Mouse (Mus musculus): ENCODE data around the gene Vps51. TPM values are rescaled to one million over a fixed set of nuclear protein-coding genes. Genes with fewer than 3 reads are reported as not detected.

Gene Vps51
- 73.4 TPM for polyA plus RNA-seq (2017; shearing (Covaris generic))

DNA sequence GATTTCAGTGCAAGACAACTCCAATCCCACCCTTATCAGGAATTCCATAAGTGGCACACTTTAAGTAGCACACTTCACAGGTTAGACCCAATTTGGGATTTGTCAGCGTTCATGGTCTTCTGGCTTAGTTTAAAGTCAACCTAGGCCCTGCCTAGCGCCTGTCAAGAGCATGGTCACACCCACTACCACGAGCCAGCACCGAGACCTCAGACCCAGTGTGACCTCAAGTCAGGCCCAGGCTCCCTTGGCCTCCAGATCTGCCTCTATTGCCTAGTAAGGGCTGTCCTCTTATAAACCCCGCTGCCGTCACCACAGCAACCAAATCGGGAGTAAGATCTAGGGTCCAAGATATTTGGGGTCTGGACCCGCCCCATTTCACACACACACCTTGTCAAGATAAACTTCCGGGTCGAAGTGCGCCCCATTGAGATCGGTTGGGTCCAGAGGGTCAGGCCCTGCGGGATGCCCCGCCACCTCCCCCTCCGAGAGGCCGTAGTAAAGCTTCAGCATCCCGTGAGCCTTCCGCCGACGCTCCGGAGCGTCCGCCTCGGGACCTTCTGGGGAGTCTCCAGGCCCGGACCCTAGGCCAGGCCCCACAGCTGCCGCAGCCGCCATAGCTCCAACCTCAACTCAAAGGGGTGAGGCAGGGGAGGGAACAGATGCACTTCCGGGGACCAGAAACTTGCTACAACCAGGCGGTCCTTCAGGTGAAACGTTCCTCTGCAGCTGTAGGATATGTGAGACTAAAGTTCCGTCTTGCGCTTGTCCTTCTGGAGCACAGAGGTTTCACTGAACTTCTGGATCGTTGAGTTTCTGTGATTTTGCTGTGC lies at the start of gene Vps51:
Vps51 (minus strand) TSS at position 668 of the 830 bp plus-strand sequence.

GRCm38 (mm10) chr19:6117986-6118676 lies 41.1 kb upstream of the Vps51 start, which contains the start of gene Sac3d1:
Gene Sac3d1, minus strand, starts transcription at chr19:6118650.

GRCm38 (mm10) chr19:6105586-6105985 lies 28.6 kb upstream of the Vps51 start, which contains the start of gene Naaladl1:
Gene Naaladl1, plus strand, starts transcription at chr19:6105782.

DNA sequence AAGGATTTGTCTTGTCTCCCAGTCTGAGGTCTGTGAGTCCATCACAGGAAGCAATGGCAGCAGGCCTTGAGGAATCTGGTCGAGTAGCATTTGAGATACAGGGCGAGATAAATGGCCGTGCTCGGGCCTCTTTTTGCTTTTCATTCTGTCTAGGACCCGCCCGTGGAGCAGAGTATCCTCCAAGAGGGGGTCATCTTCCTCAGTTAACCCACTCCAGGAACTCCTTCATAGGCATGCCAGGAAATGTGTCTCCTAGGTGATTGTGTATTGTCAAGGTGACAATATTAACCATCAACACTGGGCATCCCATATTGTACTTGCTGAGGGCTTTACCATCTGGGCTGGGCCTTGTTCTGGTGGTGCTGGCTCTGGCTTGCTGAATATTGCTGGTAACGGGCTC lies 17.1 kb upstream of the Vps51 start, which contains the start of gene AC131692.1:
AC131692.1 (plus strand) TSS at position 301 of the 400 bp plus-strand sequence.

GRCm38 (mm10) chr19:6084478-6085248 lies 7.6 kb upstream of the Vps51 start, which contains the start of the genes Zfpl1 and Cdca5:
Gene Zfpl1, minus strand, starts transcription at chr19:6084956.
Gene Cdca5, plus strand, starts transcription at chr19:6084983.

GRCm38 (mm10) chr19:6082156-6082555 lies 5.1 kb upstream of the Vps51 start, which contains the start of gene Gm28374:
Gene Gm28374, minus strand, starts transcription at chr19:6082256.

GRCm38 (mm10) chr19:6079983-6080480 lies 3.0 kb upstream of the Vps51 start, which contains the start of gene Tmem262:
Gene Tmem262, plus strand, starts transcription at chr19:6080033.

DNA sequence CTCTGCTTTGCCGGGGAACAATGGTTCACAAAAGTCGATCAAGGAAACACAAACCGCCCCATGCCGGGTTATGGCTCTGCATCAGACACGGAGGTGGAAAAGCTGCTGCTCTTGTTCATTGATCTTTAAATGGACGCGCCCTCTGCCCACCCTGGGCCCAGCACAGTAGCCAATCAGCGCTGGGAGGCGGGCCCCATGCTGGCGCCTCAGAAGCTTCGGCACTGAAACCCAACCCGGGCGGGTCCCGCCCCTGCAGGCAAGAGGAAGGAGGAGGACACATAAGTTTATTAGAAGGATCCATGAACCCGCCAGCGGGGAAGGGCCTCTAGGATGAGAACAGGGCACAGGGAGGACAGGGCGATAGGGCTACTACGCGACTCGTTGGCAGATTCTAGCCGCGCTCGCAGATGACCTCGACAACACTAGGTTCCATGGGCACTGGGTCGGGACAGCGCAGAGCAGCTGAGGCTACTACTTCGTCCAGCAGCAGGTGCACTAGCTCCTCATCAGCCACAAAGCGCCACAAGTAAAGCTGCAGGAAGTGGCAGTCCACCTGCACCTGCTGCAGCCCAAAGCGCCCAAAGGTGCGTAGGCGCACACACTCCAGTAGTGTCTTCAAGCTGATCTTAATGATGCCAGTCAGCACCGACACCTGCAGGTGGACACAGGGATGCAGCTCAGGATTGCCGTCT lies 9.2 kb downstream of the Vps51 start, which contains the start of gene Tm7sf2:
Tm7sf2 (minus strand) TSS at position 650 of the 692 bp plus-strand sequence.

GRCm38 (mm10) chr19:6061021-6061533 lies 16.0 kb downstream of the Vps51 start, which contains the start of gene Znhit2:
Gene Znhit2, plus strand, starts transcription at chr19:6061192.

GRCm38 (mm10) chr19:6057313-6058096 lies 19.5 kb downstream of the Vps51 start, which contains the start of the genes Mrpl49 and Fau:
Gene Mrpl49, minus strand, starts transcription at chr19:6057785.
Gene Fau, plus strand, starts transcription at chr19:6057844.

DNA sequence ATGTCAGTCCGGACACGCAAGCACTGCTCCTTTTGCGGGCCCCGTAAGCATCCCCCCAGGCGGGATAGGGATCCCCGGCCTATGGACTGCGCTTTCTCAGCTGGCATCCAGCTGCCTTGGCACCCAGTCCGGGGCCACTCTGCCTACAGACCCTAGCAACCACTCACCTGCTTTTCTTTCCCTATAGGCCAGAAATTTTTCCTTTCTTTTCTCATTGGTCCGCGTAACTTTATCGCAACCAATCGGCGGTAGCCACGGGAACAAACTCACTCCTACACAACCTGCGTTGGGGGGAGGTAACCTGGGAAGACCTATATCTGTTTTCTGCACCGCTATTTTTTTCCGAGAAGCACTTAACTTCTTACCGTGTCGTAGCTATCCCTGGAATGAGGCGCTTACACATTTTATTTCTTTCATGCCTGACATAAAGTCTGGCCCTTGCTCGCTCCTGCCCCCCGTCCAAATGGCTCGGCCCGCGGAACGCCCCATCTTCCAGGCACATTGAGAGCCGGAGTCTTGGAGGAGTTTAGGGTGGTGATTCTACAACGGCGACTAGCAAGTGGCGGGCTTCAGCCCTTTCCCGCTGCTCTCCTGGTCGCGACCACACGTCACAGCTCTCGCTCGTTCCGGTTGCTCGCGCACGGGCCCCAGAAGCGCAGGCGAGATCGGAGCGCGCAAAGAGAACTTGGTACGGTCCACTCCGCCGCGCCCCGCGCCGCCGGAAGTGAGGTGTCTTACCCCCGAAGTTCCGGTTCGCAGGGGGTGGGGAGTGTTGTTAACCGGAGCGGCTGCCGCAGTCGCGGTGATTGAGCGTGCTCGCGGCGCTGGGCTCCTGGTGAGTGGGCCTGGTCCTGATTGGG lies 30.5 kb downstream of the Vps51 start, which contains the start of gene Syvn1:
Syvn1 (plus strand) TSS at position 283 of the 860 bp plus-strand sequence.

Other genes with a start within 250 kb of the Vps51 start
- gene Frmd8, start 202.0 kb downstream of the Vps51 start, polyA plus RNA-seq (2017; shearing (Covaris generic)), result 335 TPM
- gene Slc25a45, start 199.4 kb downstream of the Vps51 start, polyA plus RNA-seq (2017; shearing (Covaris generic)), result 44.8 TPM
- 0.36 TPM for gene Tigd3, start 183.1 kb downstream of the Vps51 start, polyA plus RNA-seq (2017; shearing (Covaris generic))
- 210 TPM for gene Dpf2, start 164.2 kb downstream of the Vps51 start, polyA plus RNA-seq (2017; shearing (Covaris generic))
- gene Cdc42ep2, start 152.4 kb downstream of the Vps51 start, polyA plus RNA-seq (2017; shearing (Covaris generic)), result 0.14 TPM
- gene Pola2, start 113.0 kb downstream of the Vps51 start, polyA plus RNA-seq (2017; shearing (Covaris generic)), result 57.4 TPM
- gene Slc22a20, start 91.1 kb downstream of the Vps51 start, polyA plus RNA-seq (2017; shearing (Covaris generic)), result not detected
- gene Capn1, start 61.3 kb downstream of the Vps51 start, polyA plus RNA-seq (2017; shearing (Covaris generic)), result 84.5 TPM
- gene Syvn1, start 30.7 kb downstream of the Vps51 start, polyA plus RNA-seq (2017; shearing (Covaris generic)), result 51.3 TPM
- gene Mrpl49, start 19.4 kb downstream of the Vps51 start, polyA plus RNA-seq (2017; shearing (Covaris generic)), result 61.3 TPM
- gene Fau, start 19.4 kb downstream of the Vps51 start, polyA plus RNA-seq (2017; shearing (Covaris generic)), result 1,170 TPM
- gene Znhit2, start 16.0 kb downstream of the Vps51 start, polyA plus RNA-seq (2017; shearing (Covaris generic)), result 5.8 TPM
- 15.6 TPM for gene Tm7sf2, start 8.9 kb downstream of the Vps51 start, polyA plus RNA-seq (2017; shearing (Covaris generic))
- not detected for gene Tmem262, start 2.8 kb upstream of the Vps51 start, polyA plus RNA-seq (2017; shearing (Covaris generic))
- gene Gm28374, start 5.0 kb upstream of the Vps51 start, polyA plus RNA-seq (2017; shearing (Covaris generic)), result 1.7 TPM
- gene Zfpl1, start 7.7 kb upstream of the Vps51 start, polyA plus RNA-seq (2017; shearing (Covaris generic)), result 47.2 TPM
- gene Cdca5, start 7.8 kb upstream of the Vps51 start, polyA plus RNA-seq (2017; shearing (Covaris generic)), result 3.9 TPM
- not detected for gene AC131692.1, start 17.2 kb upstream of the Vps51 start, polyA plus RNA-seq (2017; shearing (Covaris generic))
- gene Naaladl1, start 28.6 kb upstream of the Vps51 start, polyA plus RNA-seq (2017; shearing (Covaris generic)), result not detected
- 1.5 TPM for gene Sac3d1, start 41.4 kb upstream of the Vps51 start, polyA plus RNA-seq (2017; shearing (Covaris generic))
- 42.8 TPM for gene Snx15, start 51.1 kb upstream of the Vps51 start, polyA plus RNA-seq (2017; shearing (Covaris generic))
- not detected for gene Batf2, start 63.8 kb upstream of the Vps51 start, polyA plus RNA-seq (2017; shearing (Covaris generic))
- 28.6 TPM for gene Arl2, start 64.3 kb upstream of the Vps51 start, polyA plus RNA-seq (2017; shearing (Covaris generic))
- not detected for gene Majin, start 107.2 kb upstream of the Vps51 start, polyA plus RNA-seq (2017; shearing (Covaris generic))
- gene Gpha2, start 149.1 kb upstream of the Vps51 start, polyA plus RNA-seq (2017; shearing (Covaris generic)), result not detected
- gene Ppp2r5b, start 158.6 kb upstream of the Vps51 start, polyA plus RNA-seq (2017; shearing (Covaris generic)), result 6.7 TPM
- 42.5 TPM for gene Atg2a, start 164.4 kb upstream of the Vps51 start, polyA plus RNA-seq (2017; shearing (Covaris generic))
- gene Ehd1, start 199.5 kb upstream of the Vps51 start, polyA plus RNA-seq (2017; shearing (Covaris generic)), result 8.5 TPM
- 0.10 TPM for gene Cdc42bpg, start 229.2 kb upstream of the Vps51 start, polyA plus RNA-seq (2017; shearing (Covaris generic))

All from CD4-positive, CD25-positive, alpha-beta regulatory T cell, adult 9 weeks (primary cell).